Mouse (Mus musculus): ENCODE measurements around the gene Dnajc6. TPM values are rescaled to one million over a fixed set of nuclear protein-coding genes. Genes with fewer than 3 reads are reported as not detected.

Gene Dnajc6
- total and polyA plus RNA-seq, 3 experiments: 15.0 to 20.2 TPM; not detected in 1

GRCm38 (mm10) chr4:101490320-101490917 is 6.0 kb upstream of the Dnajc6 start:
- DNase-seq (ENCODE audit: low read depth, low spot score): peak; percentile 59
- Histone ChIP-seq H3K4me1 (ENCODE audit: control insufficient read depth in 1 of 2, insufficient read depth in 2 of 2, low read length in 2 of 2) (peaks cover 0 to 7% of the 10 kb centered on the region in 2 experiments; a peak in 1 of 4 replicates), H3K79me2 (ENCODE audit: control insufficient read depth, insufficient read depth, low read length, poor library complexity) (no peaks in the 10 kb centered on the region), H3K36me3 (ENCODE audit: control insufficient read depth in 1 of 2, insufficient read depth in 2 of 2, low read length in 2 of 2) (no peaks in the 10 kb centered on the region), H3K9ac (ENCODE audit: control insufficient read depth, low read depth, low read length, poor library complexity, severe bottlenecking) (no peak overlapping the region), H3K4me3 (ENCODE audit: control insufficient read depth in 1 of 2, insufficient read depth in 1 of 2, low read depth in 2 of 2, low read length in 2 of 2) (no peak overlapping the region), H3K27me3 (ENCODE audit: control insufficient read depth in 1 of 2, insufficient read depth in 2 of 2, low read length in 2 of 2) (no peaks in the 10 kb centered on the region), H3K27ac (ENCODE audit: control insufficient read depth, low read depth, low read length) (no peak overlapping the region), H3K9me3 (replicated peaks; ENCODE audit: insufficient read depth, low read length) (no peaks in the 10 kb centered on the region)
- TF ChIP-seq USF1 (IDR thresholded peaks at IDR 0.05; ENCODE audit: low read depth, low read length) (no peak), MAX (IDR thresholded peaks at IDR 0.05; ENCODE audit: low read length) (no peak), MXI1 (IDR thresholded peaks at IDR 0.05; ENCODE audit: low read depth, low read length) (no peak), MAZ (IDR thresholded peaks at IDR 0.05; ENCODE audit: low read depth, low read length) (no peak), MYB (IDR thresholded peaks at IDR 0.05; ENCODE audit: low read depth, low read length) (no peak), NELFE (IDR thresholded peaks at IDR 0.05; ENCODE audit: low read depth, low read length) (no peak), CHD2 (IDR thresholded peaks at IDR 0.05; ENCODE audit: low read length) (no peak), TAL1 (IDR thresholded peaks at IDR 0.05; ENCODE audit: low read length) (no peak), POLR2AphosphoS5 (IDR thresholded peaks at IDR 0.05; ENCODE audit: borderline replicate concordance, low read depth, low read length) (no peak), SIN3A (IDR thresholded peaks at IDR 0.05; ENCODE audit: low read length) (no peak), MAFK (IDR thresholded peaks at IDR 0.05; ENCODE audit: borderline replicate concordance, low read depth, low read length) (no peak), ZNF384 (IDR thresholded peaks at IDR 0.05; ENCODE audit: low read depth, low read length) (no peak), TBP (IDR thresholded peaks at IDR 0.05; ENCODE audit: low read depth, low read length) (no peak)

DNA sequence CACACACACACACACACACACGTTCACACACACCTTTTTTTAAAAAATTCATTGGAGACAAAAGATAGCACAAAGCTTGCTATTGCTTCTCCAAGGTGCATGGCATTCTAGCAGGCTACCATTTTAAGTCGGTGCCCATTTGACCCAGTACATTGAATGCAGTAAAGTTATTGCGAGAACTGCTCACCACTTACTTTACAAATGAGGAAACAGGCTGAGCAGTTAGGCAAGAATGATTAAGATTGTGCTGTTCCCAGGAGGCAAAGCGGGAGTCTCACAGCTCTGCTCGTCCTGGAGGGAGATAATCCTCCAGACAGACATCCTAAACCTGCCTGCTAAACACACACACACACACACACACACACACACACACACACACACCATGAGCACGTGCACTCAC is 4.7 kb upstream of the Dnajc6 start:
- Histone ChIP-seq H3K9ac (ENCODE audit: control insufficient read depth, low read depth, low read length, poor library complexity, severe bottlenecking) (no peak overlapping the region), H3K4me3 (ENCODE audit: control insufficient read depth in 1 of 2, insufficient read depth in 1 of 2, low read depth in 2 of 2, low read length in 2 of 2) (no peak overlapping the region), H3K9me3 (replicated peaks; ENCODE audit: insufficient read depth, low read length) (no peaks in the 10 kb centered on the region), H3K4me1 (ENCODE audit: control insufficient read depth in 1 of 2, insufficient read depth in 2 of 2, low read length in 2 of 2) (peaks cover 0 to 7% of the 10 kb centered on the region in 2 experiments; a peak in 1 of 4 replicates), H3K27ac (ENCODE audit: control insufficient read depth, low read depth, low read length) (no peak overlapping the region), H3K27me3 (ENCODE audit: control insufficient read depth in 1 of 2, insufficient read depth in 2 of 2, low read length in 2 of 2) (no peaks in the 10 kb centered on the region), H3K79me2 (ENCODE audit: control insufficient read depth, insufficient read depth, low read length, poor library complexity) (no peaks in the 10 kb centered on the region), H3K36me3 (ENCODE audit: control insufficient read depth in 1 of 2, insufficient read depth in 2 of 2, low read length in 2 of 2) (no peaks in the 10 kb centered on the region)
- DNase-seq (ENCODE audit: low read depth, low spot score): no peak
- no peak for TF ChIP-seq MYC (IDR thresholded peaks at IDR 0.05; ENCODE audit: low read depth, low read length)
- no peak for TF ChIP-seq CHD1 (IDR thresholded peaks at IDR 0.05; ENCODE audit: low read depth, low read length)
- TF ChIP-seq EP300 (IDR thresholded peaks at IDR 0.05; ENCODE audit: low read depth in 1 of 2, low read length in 2 of 2): no peak
- no peak for TF ChIP-seq NELFE (IDR thresholded peaks at IDR 0.05; ENCODE audit: low read depth, low read length)
- TF ChIP-seq MEF2A (IDR thresholded peaks at IDR 0.05; ENCODE audit: extremely low read depth, insufficient replicate concordance, low read depth, low read length, poor library complexity, severe bottlenecking): no peak
- TF ChIP-seq MAX (IDR thresholded peaks at IDR 0.05; ENCODE audit: low read length): no peak
- TF ChIP-seq POLR2A (IDR thresholded peaks at IDR 0.05; ENCODE audit: control insufficient read depth in 1 of 2, insufficient read depth in 1 of 2, low read depth in 1 of 2, low read length in 2 of 2, poor library complexity in 1 of 2): no peak
- no peak for TF ChIP-seq GABPA (IDR thresholded peaks at IDR 0.05; ENCODE audit: low read depth, low read length)
- no peak for TF ChIP-seq MXI1 (IDR thresholded peaks at IDR 0.05; ENCODE audit: low read depth, low read length)
- TF ChIP-seq CHD2 (IDR thresholded peaks at IDR 0.05; ENCODE audit: low read length): no peak
